Mouse (Mus musculus): ENCODE results near the gene Kcnip1. TPM values are rescaled to one million over a fixed set of nuclear protein-coding genes. Genes with fewer than 3 reads are reported as not detected.

Kcnip1 gene
- polyA plus RNA-seq, 1 experiment: not detected

DNA sequence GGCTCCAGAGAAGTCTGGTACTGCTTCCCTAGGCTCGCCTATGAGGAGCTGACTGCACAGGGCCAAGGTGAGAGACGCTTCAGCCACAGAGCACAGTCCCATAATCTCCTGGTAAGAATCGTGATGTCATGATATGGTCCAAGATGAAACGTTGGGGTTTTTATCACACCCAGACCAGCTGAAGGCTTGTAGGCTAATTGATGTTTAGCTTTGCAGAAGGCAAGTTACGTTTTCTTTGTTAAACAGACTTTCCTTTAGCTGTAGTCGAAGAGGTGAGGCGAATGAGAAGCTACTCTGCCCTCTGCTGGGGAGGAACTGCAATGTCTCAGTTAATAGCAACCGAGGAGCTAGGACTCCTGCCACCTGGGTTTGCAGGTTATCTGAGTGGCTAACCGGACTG, 15.8 kb upstream of the Kcnip1 start:
- DNase-seq (ENCODE audit: low read depth in 1 of 2, low spot score in 2 of 2): peak; percentile 72 to 80
- H3K27ac ChIP-seq (ENCODE audit: insufficient read depth, low read length): peak overlapping the region; percentile 93
- no peaks in the 10 kb centered on the region for H3K27me3 ChIP-seq (ENCODE audit: control insufficient read depth, insufficient read depth, low read length)
- H3K36me3 ChIP-seq (ENCODE audit: control insufficient read depth, insufficient read depth, low read length): no peaks in the 10 kb centered on the region
- peak overlapping the region; percentile 59 for H3K4me3 ChIP-seq (ENCODE audit: extremely low read depth, insufficient read depth, insufficient read length)
- peaks cover 16% of the 10 kb centered on the region; the same call in 1 of the 2 replicates for H3K4me1 ChIP-seq (ENCODE audit: control insufficient read depth, insufficient read depth, insufficient read length)
- 4% methylated on average over 9 of the region's 9 CpGs for WGBS
- no peak for TF ChIP-seq POLR2A (IDR thresholded peaks at IDR 0.05; ENCODE audit: low read depth, low read length)
- peak; percentile 64; the same call in 1 of the 2 replicates for TF ChIP-seq CTCF (IDR thresholded peaks at IDR 0.05; ENCODE audit: extremely low read depth, insufficient read depth, insufficient read length, insufficient replicate concordance)

DNA sequence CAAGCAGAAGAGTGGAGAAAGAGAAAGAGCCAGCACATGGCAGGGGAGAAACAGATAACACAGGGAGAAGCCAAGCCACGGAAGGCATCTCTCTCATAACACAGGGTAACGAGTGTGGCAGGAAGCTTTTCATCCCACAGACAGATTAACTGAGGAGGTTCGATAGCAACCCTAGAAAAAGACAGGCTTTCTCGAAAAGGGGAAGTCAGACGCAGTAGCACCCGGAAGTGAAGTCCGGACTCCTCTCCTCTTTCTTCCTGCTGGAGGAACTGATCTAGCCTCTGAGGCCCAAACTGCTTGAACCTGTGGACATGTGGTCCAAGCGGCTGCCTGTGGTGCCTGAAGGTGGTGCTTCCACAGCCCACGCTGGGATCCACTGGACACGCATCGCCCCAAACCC, 15.3 kb upstream of the Kcnip1 start:
- WGBS: 7% methylated on average over 11 of the region's 11 CpGs
- no peaks in the 10 kb centered on the region for H3K36me3 ChIP-seq (ENCODE audit: control insufficient read depth, insufficient read depth, low read length)
- H3K4me3 ChIP-seq (ENCODE audit: extremely low read depth, insufficient read depth, insufficient read length): peak overlapping the region; percentile 59
- H3K27me3 ChIP-seq (ENCODE audit: control insufficient read depth, insufficient read depth, low read length): no peaks in the 10 kb centered on the region
- peak; percentile 13; the same call in 1 of the 2 replicates for TF ChIP-seq POLR2A (IDR thresholded peaks at IDR 0.05; ENCODE audit: low read depth, low read length)
- TF ChIP-seq CTCF (IDR thresholded peaks at IDR 0.05; ENCODE audit: extremely low read depth, insufficient read depth, insufficient read length, insufficient replicate concordance): no peak
- H3K27ac ChIP-seq (ENCODE audit: insufficient read depth, low read length): peak overlapping the region; percentile 93
- peak; percentile 54 to 62 for DNase-seq (ENCODE audit: low read depth in 1 of 2, low spot score in 2 of 2)
- peaks cover 16% of the 10 kb centered on the region; the same call in 1 of the 2 replicates for H3K4me1 ChIP-seq (ENCODE audit: control insufficient read depth, insufficient read depth, insufficient read length)

DNA sequence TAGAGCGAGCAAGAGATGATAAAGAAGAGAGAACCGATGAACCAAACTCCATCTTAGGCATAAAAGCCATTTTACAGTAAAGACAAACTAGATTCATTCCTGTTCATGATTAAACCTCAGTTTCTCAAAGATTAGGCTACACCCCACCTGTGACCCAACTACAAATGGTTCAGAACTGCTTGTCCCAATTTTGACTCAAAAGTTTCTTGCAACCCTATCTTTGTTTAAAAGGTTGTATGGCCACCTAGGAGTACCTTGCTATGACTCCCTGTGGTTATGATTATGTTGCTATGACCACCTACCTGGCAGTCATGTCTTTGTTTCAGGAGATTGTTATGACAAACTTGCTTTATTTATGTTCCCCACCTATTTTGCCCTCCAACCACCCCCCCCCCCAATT, 14.7 kb upstream of the Kcnip1 start:
- H3K27ac ChIP-seq (ENCODE audit: insufficient read depth, low read length): no peak overlapping the region
- TF ChIP-seq POLR2A (IDR thresholded peaks at IDR 0.05; ENCODE audit: low read depth, low read length) (no peak), CTCF (IDR thresholded peaks at IDR 0.05; ENCODE audit: extremely low read depth, insufficient read depth, insufficient read length, insufficient replicate concordance) (no peak)
- H3K36me3 ChIP-seq (ENCODE audit: control insufficient read depth, insufficient read depth, low read length): no peaks in the 10 kb centered on the region
- H3K4me1 ChIP-seq (ENCODE audit: control insufficient read depth, insufficient read depth, insufficient read length): peaks cover 16% of the 10 kb centered on the region; the same call in 1 of the 2 replicates
- H3K27me3 ChIP-seq (ENCODE audit: control insufficient read depth, insufficient read depth, low read length): no peaks in the 10 kb centered on the region
- DNase-seq (ENCODE audit: low read depth in 1 of 2, low spot score in 2 of 2): no peak
- H3K4me3 ChIP-seq (ENCODE audit: extremely low read depth, insufficient read depth, insufficient read length): no peak overlapping the region
- 93% methylated on average over 2 of the region's 2 CpGs for WGBS

DNA sequence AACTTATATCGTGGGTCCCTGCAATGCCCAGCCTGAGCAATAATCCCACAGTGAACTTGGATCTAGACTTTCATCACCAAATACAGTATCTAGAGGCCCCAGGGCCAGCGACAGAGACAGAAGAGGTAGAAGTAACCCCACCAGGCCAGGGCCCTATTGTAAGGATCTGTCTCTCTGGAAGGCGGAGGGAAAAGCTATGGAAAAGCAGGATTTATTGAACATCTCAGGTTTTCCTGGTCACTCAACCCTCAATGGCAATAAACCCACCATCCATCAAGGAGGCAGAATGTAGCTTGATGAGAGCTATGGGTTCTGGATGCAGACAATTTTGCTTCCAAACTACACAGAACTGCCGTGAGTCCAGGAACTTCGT, 9.6 kb upstream of the Kcnip1 start:
- TF ChIP-seq CTCF (IDR thresholded peaks at IDR 0.05; ENCODE audit: extremely low read depth, insufficient read depth, insufficient read length, insufficient replicate concordance) (no peak), POLR2A (IDR thresholded peaks at IDR 0.05; ENCODE audit: low read depth, low read length) (no peak)
- DNase-seq (ENCODE audit: low read depth in 1 of 2, low spot score in 2 of 2): no peak
- Histone ChIP-seq H3K4me3 (ENCODE audit: extremely low read depth, insufficient read depth, insufficient read length) (no peak overlapping the region), H3K27me3 (ENCODE audit: control insufficient read depth, insufficient read depth, low read length) (no peaks in the 10 kb centered on the region), H3K36me3 (ENCODE audit: control insufficient read depth, insufficient read depth, low read length) (no peaks in the 10 kb centered on the region), H3K4me1 (ENCODE audit: control insufficient read depth, insufficient read depth, insufficient read length) (no peaks in the 10 kb centered on the region), H3K27ac (ENCODE audit: insufficient read depth, low read length) (no peak overlapping the region)
- 73% methylated on average over 5 of the region's 5 CpGs for WGBS

DNA sequence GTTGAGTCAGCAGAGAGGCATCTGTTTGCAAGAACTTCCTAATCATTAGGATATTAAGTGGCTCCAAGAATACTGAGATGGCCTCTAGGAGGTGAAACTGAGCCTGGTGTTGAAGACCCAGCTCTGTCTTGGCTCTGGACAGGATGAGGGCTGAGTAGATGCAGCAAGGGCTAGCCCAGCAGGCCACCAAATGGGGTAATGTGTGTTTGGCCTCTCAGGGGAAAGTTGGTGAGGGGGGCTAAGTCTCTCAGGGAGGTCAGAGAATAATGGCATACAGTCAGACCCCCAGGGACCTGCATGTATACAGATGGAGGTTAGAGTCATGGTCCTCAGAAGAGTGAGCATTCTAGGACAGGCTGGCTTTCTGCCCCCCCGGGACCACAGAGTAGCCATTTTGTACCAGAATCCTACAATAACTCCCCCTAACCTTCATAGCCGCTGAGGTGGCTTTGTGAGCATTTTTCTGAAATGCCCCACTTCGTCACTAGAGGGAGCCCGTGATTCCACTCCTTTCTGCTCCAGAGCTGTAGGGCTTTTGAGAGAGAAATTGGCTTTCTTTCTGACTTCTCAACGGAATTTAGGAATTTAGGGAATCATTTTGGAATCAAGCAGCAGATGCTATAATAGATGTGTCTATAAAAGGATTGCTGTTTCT, 9.1 kb upstream of the Kcnip1 start:
- Histone ChIP-seq H3K4me3 (ENCODE audit: extremely low read depth, insufficient read depth, insufficient read length) (no peak overlapping the region), H3K27ac (ENCODE audit: insufficient read depth, low read length) (no peak overlapping the region), H3K27me3 (ENCODE audit: control insufficient read depth, insufficient read depth, low read length) (no peaks in the 10 kb centered on the region), H3K36me3 (ENCODE audit: control insufficient read depth, insufficient read depth, low read length) (no peaks in the 10 kb centered on the region), H3K4me1 (ENCODE audit: control insufficient read depth, insufficient read depth, insufficient read length) (no peaks in the 10 kb centered on the region)
- TF ChIP-seq CTCF (IDR thresholded peaks at IDR 0.05; ENCODE audit: extremely low read depth, insufficient read depth, insufficient read length, insufficient replicate concordance) (peak; percentile 67; the same call in 1 of the 2 replicates), POLR2A (IDR thresholded peaks at IDR 0.05; ENCODE audit: low read depth, low read length) (no peak)
- peak in 1 of 2 experiments; percentile 52 for DNase-seq (ENCODE audit: low read depth in 1 of 2, low spot score in 2 of 2)
- WGBS: 3% methylated on average over 5 of the region's 5 CpGs

DNA sequence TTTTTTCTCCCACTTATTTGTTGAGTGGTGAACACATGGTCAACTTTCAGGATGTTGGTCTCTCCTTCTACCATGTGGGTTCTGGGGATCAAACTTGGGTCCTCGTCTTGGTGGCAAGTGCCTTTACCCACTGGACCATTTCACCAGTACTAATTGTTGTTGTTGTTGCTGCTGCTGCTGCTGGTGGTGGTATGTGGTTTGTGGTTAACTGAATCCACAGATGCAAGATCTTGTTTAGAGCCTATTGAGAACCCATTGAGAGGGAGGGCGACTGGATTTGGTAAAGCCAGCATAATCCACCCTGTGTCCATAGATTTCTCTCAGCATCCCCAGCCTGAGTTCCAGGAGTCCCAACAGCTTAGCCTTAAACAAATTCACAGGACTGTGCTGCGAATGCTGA, 7.5 kb upstream of the Kcnip1 start:
- H3K4me1 ChIP-seq (ENCODE audit: control insufficient read depth, insufficient read depth, insufficient read length): no peaks in the 10 kb centered on the region
- no peak for DNase-seq (ENCODE audit: low read depth in 1 of 2, low spot score in 2 of 2)
- 41% methylated on average over 3 of the region's 3 CpGs for WGBS
- no peak overlapping the region for H3K4me3 ChIP-seq (ENCODE audit: extremely low read depth, insufficient read depth, insufficient read length)
- TF ChIP-seq POLR2A (IDR thresholded peaks at IDR 0.05; ENCODE audit: low read depth, low read length) (no peak), CTCF (IDR thresholded peaks at IDR 0.05; ENCODE audit: extremely low read depth, insufficient read depth, insufficient read length, insufficient replicate concordance) (no peak)
- H3K27me3 ChIP-seq (ENCODE audit: control insufficient read depth, insufficient read depth, low read length): no peaks in the 10 kb centered on the region
- no peaks in the 10 kb centered on the region for H3K36me3 ChIP-seq (ENCODE audit: control insufficient read depth, insufficient read depth, low read length)
- H3K27ac ChIP-seq (ENCODE audit: insufficient read depth, low read length): no peak overlapping the region

DNA sequence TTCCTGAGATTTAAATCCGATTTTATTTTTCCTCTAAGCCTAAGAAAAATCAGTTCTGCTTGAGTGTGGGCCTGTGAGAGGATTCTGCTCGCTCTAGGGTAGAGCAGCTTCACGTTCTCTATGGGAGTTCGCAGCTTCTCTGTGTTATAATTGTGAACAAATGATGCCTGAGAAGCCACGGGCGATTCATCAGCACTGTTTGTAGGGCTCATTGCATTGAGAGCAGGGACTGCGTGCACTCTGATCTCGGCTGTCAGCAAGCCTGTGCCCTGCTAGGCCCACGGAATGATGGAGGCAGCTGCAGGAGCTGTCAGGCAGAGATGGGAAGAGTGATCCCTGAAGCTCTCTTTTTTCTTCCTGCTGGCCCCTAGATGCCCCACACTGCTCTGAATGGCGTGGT, 5.3 kb upstream of the Kcnip1 start:
- TF ChIP-seq CTCF (IDR thresholded peaks at IDR 0.05; ENCODE audit: extremely low read depth, insufficient read depth, insufficient read length, insufficient replicate concordance) (no peak), POLR2A (IDR thresholded peaks at IDR 0.05; ENCODE audit: low read depth, low read length) (no peak)
- no peaks in the 10 kb centered on the region for H3K4me1 ChIP-seq (ENCODE audit: control insufficient read depth, insufficient read depth, insufficient read length)
- no peaks in the 10 kb centered on the region for H3K36me3 ChIP-seq (ENCODE audit: control insufficient read depth, insufficient read depth, low read length)
- no peaks in the 10 kb centered on the region for H3K27me3 ChIP-seq (ENCODE audit: control insufficient read depth, insufficient read depth, low read length)
- H3K27ac ChIP-seq (ENCODE audit: insufficient read depth, low read length): no peak overlapping the region
- no peak for DNase-seq (ENCODE audit: low read depth in 1 of 2, low spot score in 2 of 2)
- no peak overlapping the region for H3K4me3 ChIP-seq (ENCODE audit: extremely low read depth, insufficient read depth, insufficient read length)
- WGBS: 85% methylated on average over 10 of the region's 10 CpGs
